Mouse (Mus musculus) lung, postnatal 14 days (tissue): ENCODE measurements at regions not wholly inside any gene's neighbourhood (a gene's known extent, or its start where the extent isn't known, plus 50 kb on each side); places are given as distances from the start of the nearest gene placed in this dataset.
A peak's percentile ranks its signal among the peaks of the same experiment; 100 is the strongest.

Experiments used
- DNase-seq: peaks from one replicate; pipeline ENCODE4 v3.0.0; 2021

DNA sequence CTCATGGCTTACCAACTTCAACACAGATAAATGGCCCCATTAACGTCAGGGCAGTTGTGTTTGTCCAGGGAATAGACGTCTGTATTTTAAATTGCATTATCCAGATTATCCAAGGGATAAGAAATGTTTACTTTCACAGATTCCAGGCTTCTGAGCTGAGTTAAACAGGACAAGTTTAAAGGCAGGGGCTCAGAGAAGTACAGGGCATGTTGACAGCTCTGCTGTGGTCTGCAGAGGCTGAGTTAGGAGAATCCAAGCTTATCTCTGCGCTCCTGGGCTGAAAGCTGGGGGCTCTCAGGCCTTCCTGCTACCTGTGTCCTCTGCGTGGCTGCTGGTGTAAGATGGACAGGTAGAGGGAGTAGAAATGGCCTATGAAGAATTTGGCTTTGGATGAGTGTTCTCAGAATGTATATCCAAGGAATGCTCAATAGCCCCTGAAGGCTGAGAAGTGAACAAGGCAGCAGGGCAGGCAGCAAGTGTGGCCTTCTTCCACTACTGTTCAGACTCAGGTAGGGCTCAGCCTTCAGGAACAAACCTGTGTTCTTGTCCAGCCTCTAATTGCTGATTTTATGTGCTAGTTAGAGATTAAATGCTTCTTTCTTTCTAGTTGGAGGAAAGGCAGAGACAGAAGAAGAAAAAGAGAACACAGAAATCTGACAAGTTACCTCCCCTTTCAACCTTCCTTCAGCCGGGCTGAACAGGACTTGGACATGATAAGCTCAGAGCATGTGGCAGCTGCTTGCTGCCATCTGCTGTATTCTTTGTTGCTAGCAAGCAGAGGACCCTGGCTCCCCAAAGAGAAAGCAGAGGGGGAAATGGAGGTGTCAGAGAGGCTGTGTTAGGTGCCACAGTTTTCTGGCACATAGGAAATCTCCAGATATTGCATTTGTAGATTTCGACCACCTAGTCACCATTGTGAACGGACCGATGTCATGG, 77.9 kb upstream of the Grem2 start:
- DNase-seq, result peak; percentile 48

DNA sequence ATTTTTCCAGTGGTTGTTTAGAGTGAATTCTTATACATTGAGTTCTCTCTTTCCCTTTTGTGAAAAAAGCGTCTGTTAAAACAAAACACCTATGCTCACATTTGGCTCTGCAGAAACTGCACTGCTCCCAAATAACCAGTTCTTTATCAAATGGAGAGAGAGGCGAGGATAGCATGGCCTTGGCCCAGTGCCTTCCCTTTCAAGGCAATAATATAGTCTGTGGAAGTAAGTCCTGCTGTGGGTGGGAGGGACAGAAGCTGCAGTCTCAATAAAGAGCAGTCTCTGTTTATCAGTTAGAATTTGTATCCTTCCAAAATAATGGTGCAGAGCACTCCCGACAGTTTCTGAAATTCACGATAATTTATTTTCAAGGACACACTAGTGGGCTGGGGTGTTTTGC, 70.9 kb upstream of the Grem2 start:
- no peak for DNase-seq

DNA sequence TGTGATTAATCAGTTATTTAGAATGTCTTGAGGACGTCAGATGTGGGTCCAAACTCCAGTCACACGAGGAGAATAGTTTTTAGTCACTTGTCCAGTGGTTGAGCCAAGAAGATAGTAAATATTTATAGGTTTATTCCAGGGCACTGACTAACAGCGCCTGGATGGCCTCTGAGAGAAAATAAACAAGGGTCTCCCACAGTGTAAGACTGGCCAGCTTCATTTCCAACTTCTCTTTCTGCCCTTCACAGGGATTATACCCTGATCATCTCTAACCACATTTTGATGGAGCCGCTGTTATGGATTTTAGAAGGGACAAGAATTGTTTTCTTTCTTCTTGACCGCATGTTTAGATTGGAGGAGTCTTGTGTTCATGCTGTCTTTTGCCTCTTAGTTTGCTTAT, 67.0 kb upstream of the Grem2 start:
- no peak for DNase-seq

DNA sequence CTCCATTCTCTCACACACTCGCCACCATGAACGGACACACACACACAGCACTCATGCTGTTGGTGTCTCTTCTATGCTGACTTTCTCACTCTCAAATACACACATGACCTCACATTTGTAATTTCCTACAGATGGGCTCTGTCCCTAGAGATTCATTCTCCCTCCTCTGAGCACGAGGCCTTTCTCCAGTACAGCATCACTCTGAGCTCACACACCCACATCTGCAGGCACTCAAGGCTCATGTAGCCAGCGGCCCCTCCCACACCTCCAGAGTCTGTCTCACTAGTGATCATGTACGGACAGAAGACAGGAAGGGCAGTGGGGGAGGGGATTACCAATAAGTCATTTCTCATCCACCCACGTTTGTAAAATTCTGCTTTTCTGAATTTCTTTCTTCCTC, 50.3 kb upstream of the Grem2 start:
- DNase-seq, result no peak
